Mouse (Mus musculus) layer of hippocampus, adult 11-12 months (tissue): ENCODE results near the gene Cyfip2.

ENCODE experiments used
- DNase-seq: peaks from one replicate; pipeline ENCODE4 v3.0.0; 2022; ENCODE audit warnings: low spot score

The Cyfip2 gene

GRCm38 (mm10) chr11:46308271-46308974 is 4.2 kb downstream of the Cyfip2 start:
- no peak for DNase-seq

GRCm38 (mm10) chr11:46307768-46308167 is 4.9 kb downstream of the Cyfip2 start:
- no peak for DNase-seq

- no peak for DNase-seq
These were observed 5.9 kb downstream of the Cyfip2 start for GRCm38 (mm10) chr11:46306776-46307175.

- DNase-seq = no peak
These were observed 6.7 kb downstream of the Cyfip2 start for GRCm38 (mm10) chr11:46305881-46306520.

- DNase-seq = no peak
These were observed 7.6 kb downstream of the Cyfip2 start for GRCm38 (mm10) chr11:46304864-46305710.

- DNase-seq = no peak
These were observed 8.6 kb downstream of the Cyfip2 start for GRCm38 (mm10) chr11:46304093-46304492.

GRCm38 (mm10) chr11:46302471-46302870 is 10.2 kb downstream of the Cyfip2 start:
- DNase-seq = no peak

- peak; percentile 67 for DNase-seq
These were observed 10.9 kb downstream of the Cyfip2 start for GRCm38 (mm10) chr11:46301579-46302248.

GRCm38 (mm10) chr11:46299901-46300300 is 12.8 kb downstream of the Cyfip2 start:
- no peak for DNase-seq

GRCm38 (mm10) chr11:46298889-46299785 is 13.5 kb downstream of the Cyfip2 start:
- no peak for DNase-seq

GRCm38 (mm10) chr11:46294390-46294789 is 18.3 kb downstream of the Cyfip2 start:
- no peak for DNase-seq

GRCm38 (mm10) chr11:46293491-46293890 is 19.2 kb downstream of the Cyfip2 start:
- DNase-seq = no peak

- DNase-seq = no peak
These were observed 21.7 kb downstream of the Cyfip2 start for GRCm38 (mm10) chr11:46290988-46291405.

- DNase-seq = no peak
These were observed 23.1 kb downstream of the Cyfip2 start for GRCm38 (mm10) chr11:46289561-46289960.

- DNase-seq = no peak
These were observed 23.6 kb downstream of the Cyfip2 start for GRCm38 (mm10) chr11:46289022-46289421.

GRCm38 (mm10) chr11:46288091-46288490 is 24.6 kb downstream of the Cyfip2 start:
- no peak for DNase-seq

- no peak for DNase-seq
These were observed 25.9 kb downstream of the Cyfip2 start for GRCm38 (mm10) chr11:46286803-46287202.

- no peak for DNase-seq
These were observed 28.9 kb downstream of the Cyfip2 start for GRCm38 (mm10) chr11:46283800-46284199.

- no peak for DNase-seq
These were observed 30.0 kb downstream of the Cyfip2 start for GRCm38 (mm10) chr11:46282612-46283011.

- no peak for DNase-seq
These were observed 34.0 kb downstream of the Cyfip2 start for GRCm38 (mm10) chr11:46278709-46279108.

GRCm38 (mm10) chr11:46278140-46278539 is 34.5 kb downstream of the Cyfip2 start:
- no peak for DNase-seq
